Mouse (Mus musculus): ENCODE data around the gene Unk.

Unk gene

DNA sequence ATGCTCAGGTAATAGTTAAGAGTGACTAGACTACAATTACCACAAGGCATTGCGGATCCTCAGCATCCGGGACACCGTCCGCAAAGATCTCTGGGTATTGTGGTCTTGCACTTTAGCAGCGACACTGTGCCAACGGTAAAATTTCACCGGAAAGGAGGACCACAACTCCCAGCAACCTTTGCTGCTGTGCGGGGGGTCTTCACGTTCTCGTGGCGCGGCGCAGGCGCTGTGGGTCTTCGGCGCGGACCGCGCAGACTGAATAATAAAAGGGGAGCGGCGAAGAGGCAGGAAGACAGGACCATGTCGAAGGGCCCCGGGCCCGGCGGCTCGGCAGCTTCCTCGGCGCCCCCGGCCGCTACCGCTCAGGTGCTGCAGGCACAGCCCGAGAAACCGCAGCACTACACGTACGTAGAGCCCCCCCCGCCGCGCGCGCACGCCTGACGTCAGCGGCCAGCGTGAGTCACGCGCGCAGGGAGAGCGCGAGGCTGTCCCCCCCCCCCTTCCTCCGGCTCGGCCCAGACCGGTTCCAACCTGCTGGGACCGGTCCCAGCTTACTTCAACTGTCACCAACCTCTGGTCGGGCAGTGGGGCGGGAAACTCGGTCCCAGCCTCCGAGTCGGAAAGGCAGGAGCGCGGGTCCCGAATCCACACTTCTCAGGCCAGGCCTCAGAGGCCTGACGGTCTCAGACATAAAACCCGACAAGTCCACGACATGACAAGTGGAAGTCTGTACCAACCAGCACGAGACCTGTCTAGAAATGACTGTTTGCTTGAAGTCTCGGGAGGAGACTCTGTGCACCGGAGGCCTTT, at the start of gene Unk:
Gene Unk, plus strand, starts transcription at position 235 of the 810 bp plus-strand sequence.
- DNase-seq: peak; percentile 99

- peak; percentile 57 for DNase-seq
Measured at GRCm38 (mm10) chr11:115982472-115982871, 47.6 kb upstream of the Unk start.

GRCm38 (mm10) chr11:115983291-115983690, 46.8 kb upstream of the Unk start:
- no peak for DNase-seq

- DNase-seq: no peak
Measured at GRCm38 (mm10) chr11:115989686-115990085, 40.4 kb upstream of the Unk start.

GRCm38 (mm10) chr11:115992098-115992497, 38.0 kb upstream of the Unk start:
- no peak for DNase-seq

DNA sequence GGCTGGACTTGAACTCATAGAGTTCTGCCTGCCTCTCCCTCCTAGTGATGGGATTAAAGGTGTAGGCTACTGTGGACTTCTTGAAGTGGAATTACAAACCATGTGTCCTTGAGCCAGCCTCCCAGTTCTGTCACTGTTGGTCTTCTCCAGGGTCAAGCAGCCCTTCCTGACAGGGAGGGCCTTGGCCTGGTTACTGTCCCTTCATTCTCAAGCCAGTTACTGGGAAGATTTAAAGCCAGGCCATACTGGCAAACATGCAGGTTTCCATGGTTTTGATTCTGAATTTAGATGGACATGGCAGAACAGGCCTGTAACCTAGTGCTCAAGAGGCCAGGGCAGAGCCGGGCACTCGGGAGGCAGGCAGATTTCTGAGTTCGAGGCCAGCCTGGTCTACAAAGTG, 34.9 kb upstream of the Unk start:
- DNase-seq: no peak

DNA sequence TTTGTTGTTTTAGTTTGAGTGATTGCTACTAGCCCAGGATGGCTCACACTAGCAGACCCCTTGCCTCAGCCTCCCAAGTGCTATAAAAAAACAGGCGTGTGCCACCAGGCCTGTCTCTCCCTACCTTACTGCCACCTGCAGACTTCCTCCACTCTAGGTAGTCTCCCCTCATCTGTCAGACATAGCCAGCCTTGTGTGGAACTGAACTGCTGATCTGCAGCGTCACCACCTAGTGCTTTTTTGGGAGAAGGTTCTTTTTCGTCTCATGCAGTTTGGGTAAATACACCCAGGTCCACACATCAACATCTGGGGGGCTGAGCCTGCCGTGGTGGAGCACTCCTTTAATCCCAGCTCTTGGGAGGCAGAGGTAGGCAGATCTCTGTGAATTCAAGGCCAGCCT, 33.1 kb upstream of the Unk start:
- no peak for DNase-seq

- DNase-seq: peak; percentile 60
Measured at GRCm38 (mm10) chr11:115997662-115998061, 32.5 kb upstream of the Unk start.

GRCm38 (mm10) chr11:115999027-115999426, 31.1 kb upstream of the Unk start:
- DNase-seq: no peak

GRCm38 (mm10) chr11:115999538-116000143, 30.5 kb upstream of the Unk start:
- peak; percentile 73 for DNase-seq

DNA sequence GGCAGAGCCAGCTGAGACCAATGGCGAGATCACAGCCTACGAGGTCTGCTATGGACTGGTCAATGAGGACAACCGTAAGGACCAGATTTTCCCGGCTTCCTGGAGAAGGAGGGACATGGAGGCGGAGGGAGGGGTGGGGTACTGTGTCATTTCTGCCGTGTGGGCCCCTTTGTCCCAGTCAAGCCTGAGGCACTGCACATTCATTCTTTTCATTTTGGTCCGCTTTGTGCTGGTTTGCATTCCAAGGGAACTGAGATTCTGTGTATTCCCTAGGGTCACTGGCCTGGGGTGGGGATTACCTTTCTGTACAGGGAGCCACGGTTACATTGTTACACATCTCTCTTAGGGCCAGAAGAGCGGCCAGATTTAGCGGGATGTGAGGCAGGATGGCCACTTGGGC, 29.5 kb upstream of the Unk start:
- DNase-seq: no peak

DNA sequence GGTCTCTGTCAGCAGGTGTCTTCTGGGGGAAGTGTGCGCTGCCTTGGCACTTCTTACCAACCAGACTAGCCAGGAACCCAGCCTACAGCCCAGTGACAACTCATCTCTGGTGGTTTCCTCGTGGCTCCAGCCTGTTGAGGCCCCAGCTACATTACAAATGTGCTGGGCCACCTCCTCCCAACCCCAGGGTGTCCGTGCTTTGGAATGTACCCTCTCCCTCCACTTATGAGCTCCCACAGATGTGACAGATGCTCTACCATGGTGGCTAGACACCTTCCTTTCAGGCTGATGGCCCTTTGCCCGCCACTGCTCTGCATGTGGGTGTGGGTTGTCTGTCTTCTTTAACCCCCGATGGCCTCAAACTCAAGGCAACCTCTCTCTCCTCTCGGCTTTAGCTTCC, 28.4 kb upstream of the Unk start:
- no peak for DNase-seq

DNA sequence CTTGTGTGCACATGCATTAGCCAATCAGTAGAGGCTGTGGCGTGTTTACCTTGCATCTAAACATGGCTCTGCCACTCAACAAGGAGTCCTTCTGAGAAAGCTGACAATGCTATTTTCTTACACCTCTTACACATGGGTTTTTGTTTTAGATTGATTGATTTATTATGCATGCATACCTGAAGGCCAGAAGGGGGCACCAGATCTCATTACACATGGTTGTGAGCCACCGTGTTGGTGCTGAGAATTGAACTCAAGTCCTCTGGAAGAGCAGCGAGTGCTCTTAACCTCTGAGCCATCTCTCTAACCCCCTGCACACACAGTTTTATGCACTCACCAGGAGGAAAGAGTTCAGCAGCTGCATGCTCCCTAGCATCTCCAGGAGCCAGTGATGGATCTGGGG, 27.2 kb upstream of the Unk start:
- no peak for DNase-seq

GRCm38 (mm10) chr11:116004186-116004823, 25.8 kb upstream of the Unk start:
- DNase-seq: no peak

GRCm38 (mm10) chr11:116004840-116005700, 25.1 kb upstream of the Unk start:
- peak; percentile 57 for DNase-seq

DNA sequence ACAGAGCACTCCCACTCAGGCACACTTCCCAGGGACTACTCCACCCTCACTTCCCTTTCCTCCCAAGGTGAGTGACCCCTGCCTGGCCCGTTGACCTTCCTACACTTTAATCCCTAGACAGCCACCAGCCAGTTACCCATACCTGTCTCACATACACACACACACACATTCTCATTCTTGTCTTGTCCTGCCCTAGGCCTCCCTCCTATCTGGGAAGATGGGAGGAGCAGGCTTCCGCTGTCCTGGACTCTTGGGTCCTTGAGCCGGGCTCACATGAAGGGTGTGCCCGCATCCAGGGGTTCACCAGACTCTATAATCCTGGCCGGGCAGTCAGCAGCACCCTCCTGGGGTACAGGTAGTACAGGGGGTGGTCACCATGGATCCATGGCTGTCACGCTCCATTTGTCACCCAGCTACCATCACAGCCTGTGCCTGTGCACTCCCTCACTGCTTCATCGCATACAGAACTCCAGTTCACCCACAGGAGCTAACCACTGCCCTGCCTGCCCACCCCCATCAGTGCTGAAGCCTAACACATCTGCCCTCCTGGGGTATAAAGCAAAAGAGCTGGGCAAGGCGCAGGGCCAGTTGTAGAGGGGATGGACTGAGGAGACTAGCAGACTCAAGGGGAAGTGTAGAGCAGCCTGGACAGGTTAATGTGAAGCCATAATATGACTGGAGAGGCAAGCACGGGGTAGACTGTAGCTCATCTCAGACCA, 24.3 kb upstream of the Unk start:
- DNase-seq: no peak

GRCm38 (mm10) chr11:116007095-116007850, 22.8 kb upstream of the Unk start:
- DNase-seq: peak; percentile 55

DNA sequence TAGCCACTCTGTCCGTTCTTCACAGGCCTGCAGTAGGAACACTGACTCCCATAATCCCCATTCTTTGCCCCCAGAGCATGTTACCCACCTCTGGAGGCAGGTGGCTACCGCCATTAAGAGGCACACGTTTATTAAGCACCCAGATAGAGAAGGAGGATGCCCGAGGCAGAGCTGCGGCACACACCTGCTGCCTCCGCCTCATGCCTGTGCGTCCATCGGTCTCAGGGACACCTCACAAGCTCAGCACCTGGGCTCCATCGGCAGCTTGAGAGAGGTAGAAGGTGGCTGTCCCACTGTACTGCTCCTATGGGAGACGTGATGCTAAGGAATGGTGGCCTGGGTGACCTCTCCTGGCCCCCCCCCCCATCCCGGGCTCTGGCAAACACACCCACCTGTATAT, 21.7 kb upstream of the Unk start:
- peak; percentile 55 for DNase-seq

- DNase-seq: peak; percentile 62
Measured at GRCm38 (mm10) chr11:116008832-116009375, 21.2 kb upstream of the Unk start.

- DNase-seq: peak; percentile 98
Measured at GRCm38 (mm10) chr11:116009661-116010060, 20.5 kb upstream of the Unk start.

GRCm38 (mm10) chr11:116010146-116010545, 20.0 kb upstream of the Unk start:
- peak; percentile 75 for DNase-seq
